In the genomic region with DNA sequence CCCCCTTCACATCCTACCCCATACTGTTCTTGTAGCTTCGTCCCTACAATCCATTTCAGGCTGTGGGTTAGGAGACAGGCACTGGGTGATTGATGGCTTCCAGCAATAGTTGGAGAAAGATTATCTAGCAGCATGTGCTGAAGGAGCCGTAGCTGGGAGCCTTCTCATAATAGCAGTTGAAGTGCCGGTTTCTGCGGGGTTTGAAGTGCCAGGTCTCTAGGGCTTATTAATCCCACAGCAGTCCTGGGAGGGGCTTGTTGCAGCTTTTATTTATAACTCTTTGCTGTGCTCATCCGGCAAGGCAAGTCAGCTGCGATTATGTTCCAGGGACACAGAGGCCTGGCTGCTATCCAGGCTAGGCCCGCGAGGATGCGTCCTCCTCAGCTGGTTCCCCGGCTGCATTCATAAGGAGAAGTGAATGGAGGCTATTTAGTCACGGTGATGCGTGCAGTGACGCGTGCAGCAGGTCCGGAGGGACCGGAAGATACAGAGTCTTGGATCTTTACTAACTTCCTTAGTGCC, we compare ENCODE assay signal across 9 mouse cellular contexts.
A peak's percentile ranks its signal among the peaks of the same experiment; 100 is the strongest.
DNase-seq lines count a peak whose midpoint lies in the region; ATAC-seq lines count a peak whose summit lies in the region.
"Had no signal": no experiment of that assay in that cellular context is flagged by ENCODE, and none has a peak within 500 bp of the region (broad histone marks: within the 10 kb centered on the region; RNA-seq: fewer than 3 reads in every experiment).

No protein-coding gene starts in this region.

- H3K27me3 ChIP-seq in hindbrain, embryonic 14.5 days (ENCODE audit: control insufficient read depth, insufficient read depth, low read length): no peaks in the 10 kb centered on the region
- H3K27me3 ChIP-seq in neural tube, embryonic 13.5 days: no peaks in the 10 kb centered on the region
- H3K27me3 ChIP-seq: limb, embryonic 12.5 days had no signal

- 6% methylated on average over 16 of the region's 16 CpGs for WGBS in hindbrain, embryonic 14.5 days
- 7% methylated on average over 16 of the region's 16 CpGs for WGBS in neural tube, embryonic 13.5 days

- H3K4me2 ChIP-seq in hindbrain, embryonic 14.5 days (replicated peaks): peak overlapping the region; percentile 15
- peak overlapping the region; percentile 41 for H3K4me2 ChIP-seq in neural tube, embryonic 13.5 days
- H3K4me2 ChIP-seq: limb, embryonic 12.5 days had no signal

- no peak overlapping the region for H3K27ac ChIP-seq in hindbrain, embryonic 14.5 days
- peak overlapping the region; percentile 64 for H3K27ac ChIP-seq in neural tube, embryonic 13.5 days (replicated peaks)
- H3K27ac ChIP-seq: limb, embryonic 12.5 days had no signal

- H3K4me3 ChIP-seq in hindbrain, embryonic 14.5 days (replicated peaks; ENCODE audit: low read length): no peak overlapping the region
- H3K4me3 ChIP-seq in neural tube, embryonic 13.5 days: no peak overlapping the region
- H3K4me3 ChIP-seq: limb, embryonic 12.5 days had no signal

- no peak overlapping the region for H3K9ac ChIP-seq in hindbrain, embryonic 14.5 days
- H3K9ac ChIP-seq in neural tube, embryonic 13.5 days: no peak overlapping the region
- H3K9ac ChIP-seq: limb, embryonic 12.5 days had no signal

- intact Hi-C loops in left cerebral cortex, postnatal 10 days (cut with DNase I): no loop called here

- ATAC-seq in hindbrain, embryonic 14.5 days (ENCODE audit: low FRiP score): peak; percentile 81
- peak; percentile 91 for ATAC-seq in neural tube, embryonic 13.5 days (ENCODE audit: low read depth)

- DNase-seq in adrenal gland, adult 8-10 months: peak; percentile 71
- DNase-seq in cerebellum, adult 9-11 months: peak; percentile 46
- peak; percentile 83 for DNase-seq in gastrocnemius, adult 18-20 months (ENCODE audit: low spot score)
- DNase-seq in hindbrain, embryonic 14.5 days (ENCODE audit: low spot score): peak; percentile 77
- DNase-seq in left cerebral cortex, postnatal 10 days (ENCODE audit: extremely low spot score in 1 of 2, low spot score in 2 of 2): peak; percentile 76 to 82
- no peak for DNase-seq in thymus, postnatal 36 days
- DNase-seq in urinary bladder, adult 2 months (ENCODE audit: low spot score): no peak

- no peaks in the 10 kb centered on the region for H3K9me3 ChIP-seq in hindbrain, embryonic 14.5 days (ENCODE audit: control insufficient read depth, low read length)
- no peaks in the 10 kb centered on the region for H3K9me3 ChIP-seq in neural tube, embryonic 13.5 days
- H3K9me3 ChIP-seq: limb, embryonic 12.5 days had no signal

- H3K4me1 ChIP-seq in hindbrain, embryonic 14.5 days (replicated peaks; ENCODE audit: control insufficient read depth, insufficient read depth, low read length): peaks cover 14% of the 10 kb centered on the region
- H3K4me1 ChIP-seq in neural tube, embryonic 13.5 days (replicated peaks): peaks cover 23% of the 10 kb centered on the region

- H3K36me3 ChIP-seq in hindbrain, embryonic 14.5 days (replicated peaks; ENCODE audit: control insufficient read depth, insufficient read depth): no peaks in the 10 kb centered on the region
- no peaks in the 10 kb centered on the region for H3K36me3 ChIP-seq in neural tube, embryonic 13.5 days
- H3K36me3 ChIP-seq: limb, embryonic 12.5 days had no signal

Comparison
In these comparisons a context has a peak if more than half of its experiments do, and no peak if none do; other contexts are left out.
1. DNase-seq: peak in adrenal gland, adult 8-10 months (single experiment), cerebellum, adult 9-11 months (single experiment), gastrocnemius, adult 18-20 months (single experiment), hindbrain, embryonic 14.5 days (single experiment) and left cerebral cortex, postnatal 10 days (2 of 2); none in thymus, postnatal 36 days (0 of 2) and urinary bladder, adult 2 months (single experiment).